Comparison of ENCODE assay signal across 8 mouse cellular contexts in genomic region chr6:101376511-101377166, GRCm38 (mm10). TPM values are rescaled to one million over a fixed set of nuclear protein-coding genes. Genes with fewer than 3 reads are reported as not detected.
DNase-seq lines count a peak whose midpoint lies in the region; ATAC-seq and TF ChIP-seq lines count a peak whose summit lies in the region.

No protein-coding gene starts in this region.

- peak overlapping the region; percentile 60 for H3K4me3 ChIP-seq in lung, embryonic 16.5 days (ENCODE audit: low read length)
- H3K4me3 ChIP-seq in kidney, postnatal 0 days (replicated peaks; ENCODE audit: low read depth, low read length) = peak overlapping the region; percentile 59
- peak overlapping the region; percentile 62 for H3K4me3 ChIP-seq in neural tube, embryonic 12.5 days

- 3% methylated on average over 10 of the region's 10 CpGs for WGBS in lung, embryonic 16.5 days
- WGBS in kidney, postnatal 0 days = 13% methylated on average over 10 of the region's 10 CpGs
- WGBS in neural tube, embryonic 12.5 days = 2% methylated on average over 10 of the region's 10 CpGs

- peaks cover 3% of the 10 kb centered on the region; the same call in 1 of the 2 replicates for H3K27me3 ChIP-seq in lung, embryonic 16.5 days (ENCODE audit: control insufficient read depth, insufficient read depth, low read depth, low read length)
- H3K27me3 ChIP-seq in kidney, postnatal 0 days (ENCODE audit: insufficient read depth, low read length) = peaks cover 5% of the 10 kb centered on the region; the same call in 1 of the 2 replicates
- no peaks in the 10 kb centered on the region; the same call in 1 of the 2 replicates for H3K27me3 ChIP-seq in neural tube, embryonic 12.5 days (replicated peaks)

- TF ChIP-seq CTCF in kidney, postnatal 0 days (IDR thresholded peaks at IDR 0.05; ENCODE audit: low read depth) = no peak

- H3K9ac ChIP-seq in lung, embryonic 16.5 days (ENCODE audit: low read length) = peak overlapping the region; percentile 70
- peak overlapping the region; percentile 56 for H3K9ac ChIP-seq in kidney, postnatal 0 days (ENCODE audit: low read depth, low read length)
- H3K9ac ChIP-seq in neural tube, embryonic 12.5 days = peak overlapping the region; percentile 69

- H3K36me3 ChIP-seq in lung, embryonic 16.5 days (ENCODE audit: control insufficient read depth, insufficient read depth, low read length) = no peaks in the 10 kb centered on the region
- H3K36me3 ChIP-seq in kidney, postnatal 0 days (ENCODE audit: insufficient read depth, low read length) = no peaks in the 10 kb centered on the region
- H3K36me3 ChIP-seq in neural tube, embryonic 12.5 days = no peaks in the 10 kb centered on the region

- ATAC-seq in lung, embryonic 16.5 days (ENCODE audit: low read depth) = no peak
- ATAC-seq in kidney, postnatal 0 days (replicated peaks; ENCODE audit: low FRiP score, low read depth) = no peak
- no peak; the same call in 1 of the 2 replicates for ATAC-seq in neural tube, embryonic 12.5 days (ENCODE audit: low FRiP score, low read depth)

- H3K27ac ChIP-seq in lung, embryonic 16.5 days (ENCODE audit: low read length) = peak overlapping the region; percentile 91
- H3K27ac ChIP-seq in kidney, postnatal 0 days = peak overlapping the region; percentile 83
- no peak overlapping the region for H3K27ac ChIP-seq in neural tube, embryonic 12.5 days

- no peak for DNase-seq in lung, postnatal 10 days
- DNase-seq in heart, adult 8-10 months (ENCODE audit: low spot score) = peak; percentile 42
- DNase-seq in kidney, postnatal 0 days (ENCODE audit: low spot score) = no peak
- DNase-seq in thymus, postnatal 14 days = no peak
- no peak for DNase-seq in thymus, postnatal 25 days
- no peak for DNase-seq in layer of hippocampus, adult 9-11 months

- peaks cover 27% of the 10 kb centered on the region for H3K4me1 ChIP-seq in lung, embryonic 16.5 days (replicated peaks; ENCODE audit: control insufficient read depth, insufficient read depth, low read length)
- peaks cover 13% of the 10 kb centered on the region for H3K4me1 ChIP-seq in kidney, postnatal 0 days (replicated peaks; ENCODE audit: insufficient read depth, low read length)
- peaks cover 26% of the 10 kb centered on the region for H3K4me1 ChIP-seq in neural tube, embryonic 12.5 days

- H3K9me3 ChIP-seq in lung, embryonic 16.5 days (ENCODE audit: control insufficient read depth, low read length) = no peaks in the 10 kb centered on the region
- H3K9me3 ChIP-seq in kidney, postnatal 0 days (replicated peaks; ENCODE audit: low read length) = no peaks in the 10 kb centered on the region
- no peaks in the 10 kb centered on the region for H3K9me3 ChIP-seq in neural tube, embryonic 12.5 days

- H3K4me2 ChIP-seq in lung, embryonic 16.5 days (ENCODE audit: low read depth, low read length) = peak overlapping the region; percentile 82
- peak overlapping the region; percentile 90 for H3K4me2 ChIP-seq in kidney, postnatal 0 days (ENCODE audit: low read length)
- peak overlapping the region; percentile 99 for H3K4me2 ChIP-seq in neural tube, embryonic 12.5 days (replicated peaks)

RNA-seq across cellular contexts. Expression of gene Pdzrn3, which starts 1.1 kb away (rescaled TPM):
- 7.0 and 8.2 TPM in 2 replicates for polyA plus RNA-seq in lung, embryonic 16.5 days (2015; fragmentation: Nextera tagmentation; extraction: Ambion mirVana)
- total RNA-seq in heart, adult 8-10 months (2022) = 10 to 100 TPM; 25.9 to 30.4 (median 28.3) TPM
- polyA plus RNA-seq in kidney, postnatal 0 days (2015; fragmentation: Nextera tagmentation; extraction: Ambion mirVana) = 6.3 and 7.0 TPM in 2 replicates
- 25.4 and 26.5 TPM in 2 replicates for polyA plus RNA-seq in neural tube, embryonic 12.5 days (2016; fragmentation: Nextera tagmentation; extraction: Ambion mirVana)
